Mouse (Mus musculus) embryonic facial prominence, embryonic 11.5 days (tissue): ENCODE measurements at regions not wholly inside any gene's neighbourhood (a gene's known extent, or its start where the extent isn't known, plus 50 kb on each side); places are given as distances from the start of the nearest gene placed in this dataset.

ENCODE experiments used
- ATAC-seq: fragments of 200-750 bp; cut with Nextera tagmentation; replicated peaks from 2 replicates; pipeline ENCODE4 v1.8.0; 2017; ENCODE audit warnings: low read depth; ENCODE audit not compliant: insufficient number of reproducible peaks, low FRiP score, low TSS enrichment
- DNase-seq: peaks from one replicate; pipeline ENCODE4 v3.0.0-alpha.2; 2015; ENCODE audit warnings: low spot score
- H3K27ac ChIP-seq: fragments of 300-500 bp; sonication (generic); replicated peaks from 2 replicates; pipeline ENCODE4 v1.5.1; 2014; ENCODE audit warnings: mild to moderate bottlenecking, low read depth, low read length, control low read depth
- H3K27me3 ChIP-seq: fragments of 300-500 bp; sonication (generic); 2 replicates; pipeline ENCODE4 v1.6.1; 2014; ENCODE audit warnings: mild to moderate bottlenecking, low read length, moderate library complexity, mixed read lengths; ENCODE audit not compliant: control insufficient read depth, insufficient read depth
- H3K36me3 ChIP-seq: fragments of 300-500 bp; sonication (generic); replicated peaks from 2 replicates; pipeline ENCODE4 v1.6.1; 2014; ENCODE audit warnings: low read depth, mild to moderate bottlenecking, low read length, moderate library complexity, mixed read lengths; ENCODE audit not compliant: control insufficient read depth, insufficient read depth
- H3K4me1 ChIP-seq: fragments of 300-500 bp; sonication (generic); 2 replicates; pipeline ENCODE4 v1.6.1; 2014; ENCODE audit warnings: low read length, mixed read lengths; ENCODE audit not compliant: control insufficient read depth, insufficient read depth
- H3K4me2 ChIP-seq: fragments of 300-500 bp; sonication (generic); 2 replicates; pipeline ENCODE4 v1.6.1; 2014; ENCODE audit warnings: low read depth, mild to moderate bottlenecking, control low read depth, low read length, moderate library complexity
- H3K4me3 ChIP-seq: fragments of 300-500 bp; sonication (generic); 2 replicates; pipeline ENCODE4 v1.5.1; 2014; ENCODE audit warnings: low read depth, low read length, control low read depth
- H3K9ac ChIP-seq: fragments of 300-500 bp; sonication (generic); replicated peaks from 2 replicates; pipeline ENCODE4 v1.6.1; 2014; ENCODE audit warnings: mild to moderate bottlenecking, control low read depth, low read length
- H3K9me3 ChIP-seq: fragments of 300-500 bp; sonication (generic); replicated peaks from 2 replicates; pipeline ENCODE4 v1.6.1; 2016; ENCODE audit warnings: mild to moderate bottlenecking, low read length, inconsistent platforms, mixed read lengths; ENCODE audit not compliant: control insufficient read depth
- WGBS: fragments of 180-500 bp; shearing (Covaris S2); extraction: QIAGEN DNeasy Blood & Tissue Kit; methylation state at CpG from one replicate; pipeline ENCODE4 v1.1.7; 2014; 5-methylcytosine and 5-hydroxymethylcytosine counted together

- DNase-seq (no peak), ATAC-seq (no peak)
- no peaks in the 10 kb centered on the region for H3K36me3 ChIP-seq
- H3K9me3 ChIP-seq = no peaks in the 10 kb centered on the region
- no peak overlapping the region for H3K4me3 ChIP-seq
- WGBS = 88% methylated on average over 5 of the region's 5 CpGs
- no peak overlapping the region for H3K4me2 ChIP-seq
- no peak overlapping the region for H3K9ac ChIP-seq
- no peaks in the 10 kb centered on the region for H3K27me3 ChIP-seq
- H3K27ac ChIP-seq = no peak overlapping the region
- no peaks in the 10 kb centered on the region for H3K4me1 ChIP-seq
Measured at GRCm38 (mm10) chr10:68378212-68378611, 99.7 kb upstream of the Arid5b start.

- Histone ChIP-seq H3K9ac (no peak overlapping the region), H3K9me3 (no peaks in the 10 kb centered on the region), H3K4me2 (no peak overlapping the region), H3K27ac (no peak overlapping the region), H3K4me3 (no peak overlapping the region), H3K27me3 (no peaks in the 10 kb centered on the region), H3K4me1 (no peaks in the 10 kb centered on the region), H3K36me3 (no peaks in the 10 kb centered on the region)
- no peak for ATAC-seq
- WGBS = 91% methylated on average over 4 of the region's 4 CpGs
- no peak for DNase-seq
Measured at GRCm38 (mm10) chr10:68377479-68377878, 98.9 kb upstream of the Arid5b start.

GRCm38 (mm10) chr10:68373875-68374274 is 95.3 kb upstream of the Arid5b start:
- no peak overlapping the region for H3K4me3 ChIP-seq
- DNase-seq (no peak), ATAC-seq (no peak)
- H3K9me3 ChIP-seq = no peaks in the 10 kb centered on the region
- H3K4me2 ChIP-seq = no peak overlapping the region
- H3K27ac ChIP-seq = no peak overlapping the region
- no peaks in the 10 kb centered on the region for H3K4me1 ChIP-seq
- no peak overlapping the region for H3K9ac ChIP-seq
- no peaks in the 10 kb centered on the region for H3K27me3 ChIP-seq
- H3K36me3 ChIP-seq = no peaks in the 10 kb centered on the region
- WGBS = 85% methylated on average over 5 of the region's 5 CpGs

GRCm38 (mm10) chr10:68371785-68372184 is 93.2 kb upstream of the Arid5b start:
- 93% methylated on average over 6 of the region's 6 CpGs for WGBS
- Histone ChIP-seq H3K27ac (no peak overlapping the region), H3K4me2 (no peak overlapping the region), H3K4me3 (no peak overlapping the region), H3K9ac (no peak overlapping the region), H3K9me3 (no peaks in the 10 kb centered on the region), H3K4me1 (no peaks in the 10 kb centered on the region), H3K36me3 (no peaks in the 10 kb centered on the region), H3K27me3 (no peaks in the 10 kb centered on the region)
- ATAC-seq = no peak
- no peak for DNase-seq

- Histone ChIP-seq H3K4me3 (no peak overlapping the region), H3K4me1 (no peaks in the 10 kb centered on the region), H3K4me2 (no peak overlapping the region), H3K27ac (no peak overlapping the region), H3K9ac (no peak overlapping the region), H3K27me3 (no peaks in the 10 kb centered on the region), H3K36me3 (no peaks in the 10 kb centered on the region), H3K9me3 (no peaks in the 10 kb centered on the region)
- ATAC-seq (no peak), DNase-seq (no peak)
- WGBS = 92% methylated on average over 8 of the region's 8 CpGs
Measured at GRCm38 (mm10) chr10:68370986-68371385, 92.4 kb upstream of the Arid5b start.

GRCm38 (mm10) chr10:68366796-68367195 is 88.3 kb upstream of the Arid5b start:
- H3K27ac ChIP-seq = no peak overlapping the region
- no peak overlapping the region for H3K9ac ChIP-seq
- H3K9me3 ChIP-seq = no peaks in the 10 kb centered on the region
- H3K27me3 ChIP-seq = no peaks in the 10 kb centered on the region
- no peak overlapping the region for H3K4me3 ChIP-seq
- 93% methylated on average over 3 of the region's 3 CpGs for WGBS
- ATAC-seq = no peak
- no peaks in the 10 kb centered on the region for H3K4me1 ChIP-seq
- no peak overlapping the region for H3K4me2 ChIP-seq
- no peak for DNase-seq
- no peaks in the 10 kb centered on the region for H3K36me3 ChIP-seq

GRCm38 (mm10) chr10:68360765-68361483 is 82.4 kb upstream of the Arid5b start:
- H3K9ac ChIP-seq = no peak overlapping the region
- WGBS = 76% methylated on average over 6 of the region's 6 CpGs
- H3K36me3 ChIP-seq = no peaks in the 10 kb centered on the region
- no peak overlapping the region for H3K4me3 ChIP-seq
- H3K4me2 ChIP-seq = no peak overlapping the region
- H3K27ac ChIP-seq = no peak overlapping the region
- no peak for DNase-seq
- H3K4me1 ChIP-seq = no peaks in the 10 kb centered on the region; the same call in 1 of the 2 replicates
- H3K9me3 ChIP-seq = no peaks in the 10 kb centered on the region
- ATAC-seq = no peak
- H3K27me3 ChIP-seq = no peaks in the 10 kb centered on the region

- WGBS = 98% methylated on average over 2 of the region's 2 CpGs
- no peak for ATAC-seq
- H3K27ac ChIP-seq = no peak overlapping the region
Measured at GRCm38 (mm10) chr10:68359135-68359534, 80.6 kb upstream of the Arid5b start.

More at GRCm38 (mm10) chr10:68359135-68359534, 80.6 kb upstream of the Arid5b start:
- no peak overlapping the region for H3K4me2 ChIP-seq
- no peak for DNase-seq
- no peaks in the 10 kb centered on the region for H3K36me3 ChIP-seq
- no peaks in the 10 kb centered on the region; the same call in 1 of the 2 replicates for H3K4me1 ChIP-seq
- H3K9me3 ChIP-seq = no peaks in the 10 kb centered on the region
- no peaks in the 10 kb centered on the region for H3K27me3 ChIP-seq
- no peak overlapping the region for H3K9ac ChIP-seq
- no peak overlapping the region for H3K4me3 ChIP-seq
